Mouse (Mus musculus) liver, embryonic 14.5 days (tissue): ENCODE measurements around the gene 4930544D05Rik. TPM values are rescaled to one million over a fixed set of nuclear protein-coding genes. Genes with fewer than 3 reads are reported as not detected.

Source experiments
- ATAC-seq: fragments of 200-750 bp; cut with Nextera tagmentation; 2 replicates; pipeline ENCODE4 v1.8.0; 2017; ENCODE audit warnings: moderate number of reproducible peaks, mild to moderate bottlenecking, moderate library complexity; ENCODE audit not compliant: insufficient read depth
- DNase-seq, 3 experiments: peaks; one replicate each; pipeline ENCODE4 v3.0.0-alpha.2; 2012 to 2013; ENCODE audit warnings: low read depth in 3 of 3, low spot score in 3 of 3
- H3K27ac ChIP-seq: fragments of 300-500 bp; sonication (generic); 2 replicates; pipeline ENCODE4 v1.5.1; 2014; ENCODE audit warnings: moderate library complexity, mild to moderate bottlenecking, control low read depth, inconsistent platforms
- H3K27me3 ChIP-seq: fragments of 300-500 bp; sonication (generic); 2 replicates; pipeline ENCODE4 v1.6.1; 2014; ENCODE audit warnings: mild to moderate bottlenecking, low read length, moderate library complexity; ENCODE audit not compliant: control insufficient read depth, insufficient read depth
- H3K36me3 ChIP-seq: fragments of 300-500 bp; sonication (generic); replicated peaks from 2 replicates; pipeline ENCODE4 v1.6.1; 2014; ENCODE audit warnings: low read depth; ENCODE audit not compliant: control insufficient read depth, insufficient read depth
- H3K4me1 ChIP-seq, 2 experiments: fragments of 200-500 bp in 1 of 2; fragments of 300-500 bp in 1 of 2; sonication (generic) in 1 of 2; replicated peaks; 2 replicates each; pipeline ENCODE4 v1.6.1; 2012 to 2014; ENCODE audit warnings: antibody characterized with exemption in 1 of 2, inconsistent platforms in 1 of 2, low read length in 1 of 2; ENCODE audit not compliant: control insufficient read depth in 2 of 2, insufficient read depth in 2 of 2
- H3K4me2 ChIP-seq: fragments of 300-500 bp; sonication (generic); 2 replicates; pipeline ENCODE4 v1.6.1; 2014; ENCODE audit warnings: low read depth, mild to moderate bottlenecking, control low read depth, moderate library complexity
- H3K4me3 ChIP-seq, 2 experiments: fragments of 200-500 bp in 1 of 2; fragments of 300-500 bp in 1 of 2; sonication (generic) in 1 of 2; 2 replicates each; pipeline ENCODE4 v1.5.1; 2012 to 2014; ENCODE audit warnings: low read depth in 2 of 2, low read length in 2 of 2, mild to moderate bottlenecking in 2 of 2, control low read depth in 1 of 2, inconsistent platforms in 1 of 2, moderate library complexity in 1 of 2; ENCODE audit not compliant: insufficient read depth in 1 of 2
- H3K9ac ChIP-seq: fragments of 300-500 bp; sonication (generic); replicated peaks from 2 replicates; pipeline ENCODE4 v1.6.1; 2014; ENCODE audit warnings: mild to moderate bottlenecking, control low read depth, moderate library complexity
- H3K9me3 ChIP-seq: fragments of 300-500 bp; sonication (generic); 2 replicates; pipeline ENCODE4 v1.6.1; 2016; ENCODE audit warnings: low read length, mixed read lengths; ENCODE audit not compliant: control insufficient read depth
- CTCF ChIP-seq: IDR thresholded peaks from 2 replicates; pipeline ENCODE4 v1.5.1; 2016; ENCODE audit warnings: antibody characterized with exemption, low read depth, control low read depth
- EP300 ChIP-seq: IDR thresholded peaks from 2 replicates; pipeline ENCODE4 v1.6.1; 2016; ENCODE audit warnings: antibody characterized with exemption, low read depth
- WGBS: fragments of 180-500 bp; shearing (Covaris S2); extraction: QIAGEN DNeasy Blood & Tissue Kit; methylation state at CpG from one replicate; pipeline ENCODE4 v1.1.7; 2014; ENCODE audit not compliant: insufficient replicate concordance; 5-methylcytosine and 5-hydroxymethylcytosine counted together
- polyA plus RNA-seq, 2 experiments: library from polyadenylated mRNA; depleted of rRNA in 1 of 2; stranded (reverse) in 1 of 2; unstranded in 1 of 2; fragments of >200 nt; fragmentation: Nextera tagmentation in 1 of 2; extraction: Ambion mirVana in 1 of 2; gene quantifications; 2 replicates each; pipeline versions ENCODE4 v1.2.1 to v1.2.3; 2012 to 2014

4930544D05Rik gene
- polyA plus RNA-seq, 2 experiments, result not detected

GRCm38 (mm10) chr11:70586261-70586660 lies 29.4 kb upstream of the 4930544D05Rik start:
- H3K27me3 ChIP-seq, result no peaks in the 10 kb centered on the region
- H3K4me3 ChIP-seq, result no peak overlapping the region
- H3K36me3 ChIP-seq, result no peaks in the 10 kb centered on the region
- no peaks in the 10 kb centered on the region for H3K9me3 ChIP-seq
- H3K4me2 ChIP-seq, result no peak overlapping the region
- H3K4me1 ChIP-seq, result peaks cover 0 to 10% of the 10 kb centered on the region in 2 experiments; a peak in 2 of 4 replicates
- TF ChIP-seq CTCF (no peak), EP300 (no peak)
- ATAC-seq (no peak), DNase-seq (no peak)
- WGBS, result 63% methylated on average over 3 of the region's 3 CpGs
- no peak overlapping the region for H3K9ac ChIP-seq
- H3K27ac ChIP-seq, result no peak overlapping the region

GRCm38 (mm10) chr11:70586954-70587353 lies 28.7 kb upstream of the 4930544D05Rik start:
- Histone ChIP-seq H3K9ac (no peak overlapping the region), H3K4me3 (no peak overlapping the region), H3K27me3 (no peaks in the 10 kb centered on the region), H3K4me1 (peaks cover 0 to 12% of the 10 kb centered on the region in 2 experiments; a peak in 2 of 4 replicates), H3K9me3 (no peaks in the 10 kb centered on the region), H3K27ac (no peak overlapping the region), H3K36me3 (no peaks in the 10 kb centered on the region), H3K4me2 (no peak overlapping the region)
- WGBS, result 46% methylated on average over 5 of the region's 5 CpGs
- DNase-seq (no peak), ATAC-seq (no peak)
- TF ChIP-seq CTCF (no peak), EP300 (no peak)

- H3K9ac ChIP-seq, result no peak overlapping the region
- DNase-seq (no peak), ATAC-seq (no peak)
- H3K4me1 ChIP-seq, result peaks cover 0 to 14% of the 10 kb centered on the region in 2 experiments; a peak in 2 of 4 replicates
- TF ChIP-seq EP300 (no peak), CTCF (no peak)
- no peak overlapping the region for H3K4me3 ChIP-seq
- no peak overlapping the region for H3K27ac ChIP-seq
- H3K36me3 ChIP-seq, result no peaks in the 10 kb centered on the region
- no peak overlapping the region for H3K4me2 ChIP-seq
- no peaks in the 10 kb centered on the region for H3K9me3 ChIP-seq
- no peaks in the 10 kb centered on the region for H3K27me3 ChIP-seq
- WGBS, result 32% methylated on average over 1 of the region's 1 CpGs
These were observed 23.9 kb upstream of the 4930544D05Rik start for GRCm38 (mm10) chr11:70591733-70592132.

GRCm38 (mm10) chr11:70594253-70594989 lies 21.2 kb upstream of the 4930544D05Rik start:
- DNase-seq (no peak), ATAC-seq (no peak)
- Histone ChIP-seq H3K4me3 (no peak overlapping the region), H3K36me3 (no peaks in the 10 kb centered on the region), H3K4me2 (no peak overlapping the region), H3K4me1 (peaks cover 0 to 19% of the 10 kb centered on the region in 2 experiments; a peak in 2 of 4 replicates), H3K27ac (no peak overlapping the region), H3K9me3 (no peaks in the 10 kb centered on the region), H3K27me3 (no peaks in the 10 kb centered on the region), H3K9ac (no peak overlapping the region)
- WGBS, result 45% methylated on average over 15 of the region's 15 CpGs
- no peak for TF ChIP-seq EP300

- DNase-seq, result no peak
- H3K4me1 ChIP-seq, result peaks cover 0 to 19% of the 10 kb centered on the region in 2 experiments; a peak in 2 of 4 replicates
- H3K27ac ChIP-seq, result no peak overlapping the region
These were observed 20.0 kb upstream of the 4930544D05Rik start for GRCm38 (mm10) chr11:70595638-70596037.

More at GRCm38 (mm10) chr11:70595638-70596037, 20.0 kb upstream of the 4930544D05Rik start:
- Histone ChIP-seq H3K4me2 (no peak overlapping the region), H3K4me3 (no peak overlapping the region), H3K27me3 (no peaks in the 10 kb centered on the region), H3K9me3 (no peaks in the 10 kb centered on the region), H3K9ac (no peak overlapping the region), H3K36me3 (no peaks in the 10 kb centered on the region)
- ATAC-seq, result no peak
- 32% methylated on average over 2 of the region's 2 CpGs for WGBS
- TF ChIP-seq CTCF, result no peak
- no peak for TF ChIP-seq EP300
